Mouse (Mus musculus) MEL (cell line): ENCODE measurements at regions not wholly inside any gene's neighbourhood (a gene's known extent, or its start where the extent isn't known, plus 50 kb on each side); places are given as distances from the start of the nearest gene placed in this dataset.

ENCODE experiments used
- DNase-seq: peaks from one replicate; pipeline ENCODE4 v3.0.0; 2011; ENCODE audit warnings: low read depth, low spot score
- H3K27ac ChIP-seq: 2 replicates; pipeline ENCODE4 v1.5.1; 2012; ENCODE audit warnings: low read depth, mild to moderate bottlenecking, control low read depth, low read length, moderate library complexity; ENCODE audit not compliant: control insufficient read depth
- H3K27me3 ChIP-seq, 2 experiments: fragments of 150-350 bp in 1 of 2; sonication (generic) in 1 of 2; 2 replicates each; pipeline ENCODE4 v1.6.1; 2012; ENCODE audit warnings: low read length in 2 of 2, mild to moderate bottlenecking in 2 of 2, improper control_type of control experiment in 1 of 2, moderate library complexity in 1 of 2; ENCODE audit not compliant: insufficient read depth in 2 of 2, control insufficient read depth in 1 of 2
- H3K36me3 ChIP-seq, 2 experiments: 2 replicates each; pipeline ENCODE4 v1.6.1; 2012 to 2014; ENCODE audit warnings: low read length in 2 of 2, improper control_type of control experiment in 1 of 2, inconsistent platforms in 1 of 2, mild to moderate bottlenecking in 1 of 2; ENCODE audit not compliant: insufficient read depth in 2 of 2, control insufficient read depth in 1 of 2
- H3K4me1 ChIP-seq, 2 experiments: fragments of 150-350 bp in 1 of 2; sonication (generic) in 1 of 2; 2 replicates each; pipeline ENCODE4 v1.6.1; 2012; ENCODE audit warnings: low read length in 2 of 2, improper control_type of control experiment in 1 of 2, mild to moderate bottlenecking in 1 of 2; ENCODE audit not compliant: insufficient read depth in 2 of 2, control insufficient read depth in 1 of 2
- H3K4me3 ChIP-seq, 2 experiments: fragments of 150-350 bp in 1 of 2; sonication (generic) in 1 of 2; 2 replicates each; pipeline ENCODE4 v1.5.1; 2012; ENCODE audit warnings: low read depth in 2 of 2, low read length in 2 of 2, mild to moderate bottlenecking in 2 of 2, moderate library complexity in 2 of 2, control low read depth in 1 of 2, improper control_type of control experiment in 1 of 2; ENCODE audit not compliant: control insufficient read depth in 1 of 2, insufficient read depth in 1 of 2
- H3K79me2 ChIP-seq: 2 replicates; pipeline ENCODE4 v1.6.1; 2012; ENCODE audit warnings: mild to moderate bottlenecking, low read length, moderate library complexity; ENCODE audit not compliant: control insufficient read depth, poor library complexity, insufficient read depth
- H3K9ac ChIP-seq: 2 replicates; pipeline ENCODE4 v1.6.1; 2012; ENCODE audit warnings: low read depth, mild to moderate bottlenecking, control low read depth, low read length, moderate library complexity; ENCODE audit not compliant: control insufficient read depth, poor library complexity, severe bottlenecking
- H3K9me3 ChIP-seq: fragments of 150-350 bp; sonication (generic); replicated peaks from 2 replicates; pipeline ENCODE4 v1.6.1; 2012; ENCODE audit warnings: mild to moderate bottlenecking, low read length, improper control_type of control experiment, moderate library complexity; ENCODE audit not compliant: insufficient read depth
- EP300 ChIP-seq, 2 experiments: IDR thresholded peaks; 2 replicates each; pipeline ENCODE4 v1.6.1; 2011; ENCODE audit warnings: improper control_type of control experiment in 2 of 2, low read length in 2 of 2, low read depth in 1 of 2, mild to moderate bottlenecking in 1 of 2
- ETS1 ChIP-seq: IDR thresholded peaks from 2 replicates; pipeline ENCODE4 v1.6.1; 2012; ENCODE audit warnings: low read depth, mild to moderate bottlenecking, inconsistent platforms, low read length, improper control_type of control experiment, moderate library complexity
- GABPA ChIP-seq: IDR thresholded peaks from 2 replicates; pipeline ENCODE4 v1.6.1; 2012; ENCODE audit warnings: low read depth, mild to moderate bottlenecking, inconsistent platforms, low read length, improper control_type of control experiment, moderate library complexity
- GATA1 ChIP-seq: IDR thresholded peaks from 2 replicates; pipeline ENCODE4 v1.6.1; 2011; ENCODE audit warnings: low read depth, low read length, improper control_type of control experiment
- HCFC1 ChIP-seq: IDR thresholded peaks from 2 replicates; pipeline ENCODE4 v1.6.1; 2012; ENCODE audit warnings: low read depth, mild to moderate bottlenecking, inconsistent platforms, low read length, improper control_type of control experiment, moderate library complexity
- MAX ChIP-seq: IDR thresholded peaks from 2 replicates; pipeline ENCODE4 v1.6.1; 2011; ENCODE audit warnings: low read length, improper control_type of control experiment
- MAZ ChIP-seq: IDR thresholded peaks from 2 replicates; pipeline ENCODE4 v1.6.1; 2012; ENCODE audit warnings: low read depth, mild to moderate bottlenecking, inconsistent platforms, low read length, improper control_type of control experiment
- MYB ChIP-seq: IDR thresholded peaks from 2 replicates; pipeline ENCODE4 v1.6.1; 2011; ENCODE audit warnings: mild to moderate bottlenecking, low read depth, low read length, improper control_type of control experiment
- MYC ChIP-seq: IDR thresholded peaks from 2 replicates; pipeline ENCODE4 v1.6.1; 2011; ENCODE audit warnings: low read depth, mild to moderate bottlenecking, low read length, improper control_type of control experiment, moderate library complexity
- NELFE ChIP-seq: IDR thresholded peaks from 2 replicates; pipeline ENCODE4 v1.6.1; 2011; ENCODE audit warnings: low read depth, low read length, improper control_type of control experiment
- NRF1 ChIP-seq: IDR thresholded peaks from 2 replicates; pipeline ENCODE4 v1.6.1; 2014; ENCODE audit warnings: low read depth, mild to moderate bottlenecking, inconsistent platforms, low read length, improper control_type of control experiment, moderate library complexity; ENCODE audit not compliant: poor library complexity, insufficient read depth, severe bottlenecking
- RAD21 ChIP-seq: IDR thresholded peaks from 2 replicates; pipeline ENCODE4 v1.6.1; 2011; ENCODE audit warnings: mild to moderate bottlenecking, low read depth, low read length, improper control_type of control experiment
- RCOR1 ChIP-seq: IDR thresholded peaks from 2 replicates; pipeline ENCODE4 v1.6.1; 2012; ENCODE audit warnings: low read depth, mild to moderate bottlenecking, inconsistent platforms, low read length, improper control_type of control experiment
- SIN3A ChIP-seq: IDR thresholded peaks from 2 replicates; pipeline ENCODE4 v1.6.1; 2012; ENCODE audit warnings: low read length, improper control_type of control experiment, inconsistent platforms
- TBP ChIP-seq: IDR thresholded peaks from 2 replicates; pipeline ENCODE4 v1.8.0; 2011; ENCODE audit warnings: low read depth, low read length, improper control_type of control experiment
- TCF12 ChIP-seq: IDR thresholded peaks from 2 replicates; pipeline ENCODE4 v1.6.1; 2014; ENCODE audit warnings: low read depth, mild to moderate bottlenecking, inconsistent platforms, low read length, improper control_type of control experiment, moderate library complexity
- USF1 ChIP-seq: IDR thresholded peaks from 2 replicates; pipeline ENCODE4 v1.6.1; 2014; ENCODE audit warnings: low read depth, mild to moderate bottlenecking, inconsistent platforms, low read length, improper control_type of control experiment, moderate library complexity
- USF2 ChIP-seq, 2 experiments: IDR thresholded peaks; 2 replicates each; pipeline ENCODE4 v1.6.1; 2011 to 2012; ENCODE audit warnings: improper control_type of control experiment in 2 of 2, low read length in 2 of 2, borderline replicate concordance in 1 of 2, inconsistent platforms in 1 of 2, low read depth in 1 of 2, mild to moderate bottlenecking in 1 of 2; ENCODE audit not compliant: insufficient read depth in 1 of 2
- ZC3H11A ChIP-seq: IDR thresholded peaks from 2 replicates; pipeline ENCODE4 v1.6.1; 2012; ENCODE audit warnings: low read depth, mild to moderate bottlenecking, inconsistent platforms, low read length, improper control_type of control experiment

GRCm38 (mm10) chr1:158192841-158193551 lies 163.1 kb downstream of the Brinp2 start:
- H3K79me2 ChIP-seq: no peaks in the 10 kb centered on the region
- H3K27ac ChIP-seq: no peak overlapping the region
- no peak for DNase-seq
- H3K9me3 ChIP-seq: no peaks in the 10 kb centered on the region
- no peak for TF ChIP-seq HCFC1
- TF ChIP-seq USF2 (IDR thresholded peaks at IDR 0.05; ENCODE audit: borderline replicate concordance in 1 of 2, insufficient read depth in 1 of 2, low read depth in 1 of 2, low read length in 2 of 2): no peak
- no peak for TF ChIP-seq TCF12
- no peak for TF ChIP-seq MAZ
- no peak for TF ChIP-seq MYB
- TF ChIP-seq TBP: no peak
- no peak for TF ChIP-seq RAD21
- no peak for TF ChIP-seq MAX
- TF ChIP-seq MYC: no peak
- no peak for TF ChIP-seq USF1
- TF ChIP-seq ETS1: no peak
- TF ChIP-seq NRF1: no peak
- TF ChIP-seq GABPA: no peak
- TF ChIP-seq EP300 (IDR thresholded peaks at IDR 0.05; ENCODE audit: low read depth in 1 of 2, low read length in 2 of 2): no peak
- no peak overlapping the region for H3K4me3 ChIP-seq
- no peak overlapping the region for H3K9ac ChIP-seq
- no peaks in the 10 kb centered on the region for H3K36me3 ChIP-seq
- no peaks in the 10 kb centered on the region for H3K4me1 ChIP-seq
- no peaks in the 10 kb centered on the region for H3K27me3 ChIP-seq

- Histone ChIP-seq H3K36me3 (no peaks in the 10 kb centered on the region), H3K4me1 (no peaks in the 10 kb centered on the region), H3K4me3 (no peak overlapping the region), H3K27ac (no peak overlapping the region), H3K79me2 (no peaks in the 10 kb centered on the region), H3K9me3 (no peaks in the 10 kb centered on the region), H3K27me3 (no peaks in the 10 kb centered on the region), H3K9ac (no peak overlapping the region)
- TF ChIP-seq RAD21 (no peak), ZC3H11A (no peak), USF1 (no peak), GATA1 (no peak), RCOR1 (no peak), NELFE (no peak), SIN3A (no peak)
- no peak for DNase-seq
These were observed 162.1 kb downstream of the Brinp2 start for GRCm38 (mm10) chr1:158193968-158194565.
